12 mouse cellular contexts compared by ENCODE assay signal in genomic region chr2:115601280-115601679, GRCm38 (mm10).
"Had no signal": no experiment of that assay in that cellular context is flagged by ENCODE, and none has a peak within 500 bp of the region (broad histone marks: within the 10 kb centered on the region; RNA-seq: fewer than 3 reads in every experiment).

No protein-coding gene starts in this region.

- H3K4me3 ChIP-seq: limb, embryonic 12.5 days; neural tube, embryonic 13.5 days; stomach, embryonic 15.5 days had no signal

- H3K36me3 ChIP-seq: limb, embryonic 12.5 days; neural tube, embryonic 13.5 days; stomach, embryonic 15.5 days had no signal

- H3K9ac ChIP-seq: limb, embryonic 12.5 days; liver, embryonic 14.5 days; neural tube, embryonic 13.5 days; stomach, embryonic 15.5 days had no signal

- DNase-seq: kidney, adult 8-10 months; kidney, postnatal 25 days; liver; lung, adult 18-20 months; retina, postnatal 1 day; right cerebral cortex, postnatal 4 days; spleen, adult 18-20 months; thymus, postnatal 4 days had no signal

- H3K4me1 ChIP-seq: limb, embryonic 12.5 days; stomach, embryonic 15.5 days had no signal

- H3K4me2 ChIP-seq: limb, embryonic 12.5 days; neural tube, embryonic 13.5 days; stomach, embryonic 15.5 days had no signal

- H3K27me3 ChIP-seq: neural tube, embryonic 13.5 days; stomach, embryonic 15.5 days had no signal

- H3K9me3 ChIP-seq: limb, embryonic 12.5 days; neural tube, embryonic 13.5 days; stomach, embryonic 15.5 days had no signal

- H3K27ac ChIP-seq: limb, embryonic 12.5 days; liver, embryonic 14.5 days; neural tube, embryonic 13.5 days; stomach, embryonic 15.5 days had no signal
